Mouse (Mus musculus) olfactory bulb, adult 2 months (tissue): ENCODE data around the gene Ar.

Experiments used
- CTCF ChIP-seq: fragments of 200-500 bp; IDR thresholded peaks from 2 replicates; pipeline ENCODE4 v1.5.1; 2012; ENCODE audit warnings: low read depth, mild to moderate bottlenecking, low read length, moderate library complexity; ENCODE audit not compliant: insufficient read depth
- POLR2A ChIP-seq: fragments of 200-500 bp; IDR thresholded peaks from 2 replicates; pipeline ENCODE4 v1.6.1; 2012; ENCODE audit warnings: mild to moderate bottlenecking, low read depth, low read length, moderate library complexity; ENCODE audit not compliant: insufficient read depth

- TF ChIP-seq CTCF (no peak), POLR2A (no peak)
Measured at GRCm38 (mm10) chrX:98265755-98266154, 117.2 kb downstream of the Ar start.
